ENCODE assay signal across 12 mouse cellular contexts in genomic region chr7:130838658-130839025, GRCm38 (mm10). TPM values are rescaled to one million over a fixed set of nuclear protein-coding genes. Genes with fewer than 3 reads are reported as not detected.
DNase-seq lines count a peak whose midpoint lies in the region; ATAC-seq and TF ChIP-seq lines count a peak whose summit lies in the region.
"Had no signal": no experiment of that assay in that cellular context is flagged by ENCODE, and none has a peak within 500 bp of the region (broad histone marks: within the 10 kb centered on the region; RNA-seq: fewer than 3 reads in every experiment).

No protein-coding gene starts in this region.

- no peaks in the 10 kb centered on the region for H3K9me3 ChIP-seq in kidney, embryonic 15.5 days (replicated peaks)
- H3K9me3 ChIP-seq in neural tube, embryonic 11.5 days (ENCODE audit: control insufficient read depth, low read length) = no peaks in the 10 kb centered on the region
- H3K9me3 ChIP-seq: limb, embryonic 15.5 days had no signal

- H3K4me2 ChIP-seq in kidney, embryonic 15.5 days = no peak overlapping the region
- no peak overlapping the region for H3K4me2 ChIP-seq in neural tube, embryonic 11.5 days (ENCODE audit: low read depth)
- H3K4me2 ChIP-seq: heart, embryonic 11.5 days; limb, embryonic 15.5 days had no signal

- 58% methylated on average over 3 of the region's 3 CpGs for WGBS in kidney, embryonic 15.5 days
- WGBS in neural tube, embryonic 11.5 days = 58% methylated on average over 3 of the region's 3 CpGs
- WGBS in olfactory bulb, adult 2 months = 60% methylated on average over 3 of the region's 3 CpGs

- H3K9ac ChIP-seq in kidney, embryonic 15.5 days = no peak overlapping the region
- no peak overlapping the region for H3K9ac ChIP-seq in neural tube, embryonic 11.5 days (ENCODE audit: low read length)
- H3K9ac ChIP-seq: limb, embryonic 15.5 days had no signal

- no peak for TF ChIP-seq CTCF in olfactory bulb, adult 2 months (IDR thresholded peaks at IDR 0.05; ENCODE audit: insufficient read depth, low read depth, low read length)

- H3K4me3 ChIP-seq in kidney, embryonic 15.5 days (replicated peaks) = no peak overlapping the region
- no peak overlapping the region for H3K4me3 ChIP-seq in neural tube, embryonic 11.5 days (ENCODE audit: low read depth, low read length)
- no peak overlapping the region for H3K4me3 ChIP-seq in olfactory bulb, adult 2 months (ENCODE audit: insufficient read depth, low read depth, low read length)
- H3K4me3 ChIP-seq: limb, embryonic 15.5 days had no signal

- peak; percentile 8; the same call in 1 of the 2 replicates for ATAC-seq in cerebellum, adult (ENCODE audit: insufficient number of reproducible peaks, low FRiP score, low TSS enrichment)
- ATAC-seq in kidney, embryonic 15.5 days (replicated peaks; ENCODE audit: low FRiP score) = no peak
- no peak for ATAC-seq in neural tube, embryonic 11.5 days (ENCODE audit: insufficient read depth, low FRiP score, low TSS enrichment)

- H3K36me3 ChIP-seq in kidney, embryonic 15.5 days = no peaks in the 10 kb centered on the region
- no peaks in the 10 kb centered on the region for H3K36me3 ChIP-seq in neural tube, embryonic 11.5 days (ENCODE audit: control insufficient read depth, insufficient read depth, low read length)
- H3K36me3 ChIP-seq: limb, embryonic 15.5 days had no signal

- TF ChIP-seq POLR2A in olfactory bulb, adult 2 months (IDR thresholded peaks at IDR 0.05; ENCODE audit: insufficient read depth, low read depth, low read length) = no peak

- DNase-seq in cerebellum, adult 18-20 months = no peak
- DNase-seq in kidney, postnatal 10 days = no peak
- no peak for DNase-seq in neural tube, embryonic 11.5 days (ENCODE audit: low spot score)
- DNase-seq in neural tube, embryonic 10.5 days (ENCODE audit: extremely low spot score, low spot score) = no peak
- DNase-seq in thymus, postnatal 0 days (ENCODE audit: low spot score) = no peak
- DNase-seq: adrenal gland, postnatal 14 days; heart, postnatal 36 days had no signal

- peaks cover 53% of the 10 kb centered on the region for H3K4me1 ChIP-seq in kidney, embryonic 15.5 days
- H3K4me1 ChIP-seq in neural tube, embryonic 11.5 days (ENCODE audit: control insufficient read depth, insufficient read depth, low read length) = peaks cover 26% of the 10 kb centered on the region
- peaks cover 40% of the 10 kb centered on the region for H3K4me1 ChIP-seq in olfactory bulb, adult 2 months (ENCODE audit: control insufficient read depth, insufficient read depth, low read length)

- peak overlapping the region; percentile 89 for H3K27ac ChIP-seq in kidney, embryonic 15.5 days
- peak overlapping the region; percentile 1 for H3K27ac ChIP-seq in neural tube, embryonic 11.5 days (ENCODE audit: low read depth, low read length)
- H3K27ac ChIP-seq in olfactory bulb, adult 2 months (ENCODE audit: insufficient read depth, low read depth, low read length) = 0 out of 2 replicates have a peak overlapping the region, but pooled peaks have one; percentile 2
- H3K27ac ChIP-seq: limb, embryonic 15.5 days had no signal

- H3K27me3 ChIP-seq in kidney, embryonic 15.5 days = no peaks in the 10 kb centered on the region
- H3K27me3 ChIP-seq in neural tube, embryonic 11.5 days (ENCODE audit: control insufficient read depth, insufficient read depth, low read length) = peaks cover 3% of the 10 kb centered on the region; the same call in 1 of the 2 replicates
- H3K27me3 ChIP-seq: limb, embryonic 15.5 days had no signal

RNA-seq across cellular contexts. Expression of gene Plekha1, which starts 26.9 kb away (rescaled TPM):
- 76.5 and 80.9 TPM in 2 replicates for polyA plus RNA-seq in kidney, embryonic 15.5 days (2015; fragmentation: Nextera tagmentation; extraction: Ambion mirVana)
- polyA plus RNA-seq in neural tube, embryonic 11.5 days (2014; fragmentation: Nextera tagmentation; extraction: Ambion mirVana) = 44.2 and 48.4 TPM in 2 replicates
- polyA plus RNA-seq in olfactory bulb, adult 2 months (2012; ENCODE audit: insufficient read depth, insufficient read length, low replicate concordance, missing spikeins) = 219 TPM in 1 of 2 replicates, not detected in the other
- polyA plus RNA-seq in thymus, postnatal 0 days (2015; fragmentation: Nextera tagmentation; extraction: Ambion mirVana) = 17.6 and 20.7 TPM in 2 replicates

Comparison
In these comparisons a context has a peak if more than half of its experiments do, and no peak if none do; other contexts are left out.
1. H3K27ac ChIP-seq: peak in every context shown above with its lines; median percentile 89 in kidney, embryonic 15.5 days; 2 in olfactory bulb, adult 2 months; 1 in neural tube, embryonic 11.5 days.